In genomic region chr2:59219997-59220789, GRCm38 (mm10) we compare ENCODE assay signal across 10 mouse cellular contexts. TPM values are rescaled to one million over a fixed set of nuclear protein-coding genes. Genes with fewer than 3 reads are reported as not detected.
DNase-seq lines count a peak whose midpoint lies in the region; ATAC-seq and TF ChIP-seq lines count a peak whose summit lies in the region.
"Had no signal": no experiment of that assay in that cellular context is flagged by ENCODE, and none has a peak within 500 bp of the region (broad histone marks: within the 10 kb centered on the region; RNA-seq: fewer than 3 reads in every experiment).

No protein-coding gene starts in this region.

- 62% methylated on average over 9 of the region's 9 CpGs for WGBS in embryonic facial prominence, embryonic 15.5 days

- no peak for DNase-seq in layer of hippocampus, adult 2 months (ENCODE audit: low spot score in 2 of 2)
- DNase-seq in layer of hippocampus, adult 8-10 months (ENCODE audit: low spot score in 2 of 2) = no peak
- peak; percentile 63 for DNase-seq in kidney, postnatal 10 days
- DNase-seq in spleen, postnatal 36 days (ENCODE audit: low spot score in 2 of 2) = no peak
- DNase-seq in thymus, adult 18-20 months = no peak
- no peak for DNase-seq in spleen, postnatal 14 days (ENCODE audit: low spot score in 2 of 2)

- H3K4me1 ChIP-seq in embryonic facial prominence, embryonic 15.5 days = peaks cover 4% of the 10 kb centered on the region; the same call in 1 of the 2 replicates

- ATAC-seq in embryonic facial prominence, embryonic 15.5 days (ENCODE audit: insufficient number of reproducible peaks, low FRiP score, low TSS enrichment, low read depth) = no peak
- ATAC-seq in megakaryocyte progenitor cell, adult 5-6 weeks (replicated peaks; ENCODE audit: poor library complexity) = peak; percentile 39

- no peak for TF ChIP-seq CTCF in layer of hippocampus, adult 2 months (conservative IDR thresholded peaks at IDR 0.05)

- no peak overlapping the region for H3K4me2 ChIP-seq in embryonic facial prominence, embryonic 15.5 days (replicated peaks)
- H3K4me2 ChIP-seq: neural tube, embryonic 13.5 days had no signal

- no peaks in the 10 kb centered on the region for H3K9me3 ChIP-seq in embryonic facial prominence, embryonic 15.5 days (replicated peaks)
- H3K9me3 ChIP-seq: G1E; neural tube, embryonic 13.5 days had no signal

- no peaks in the 10 kb centered on the region for H3K36me3 ChIP-seq in embryonic facial prominence, embryonic 15.5 days
- H3K36me3 ChIP-seq: neural tube, embryonic 13.5 days had no signal

- H3K9ac ChIP-seq in embryonic facial prominence, embryonic 15.5 days = no peak overlapping the region
- H3K9ac ChIP-seq: neural tube, embryonic 13.5 days had no signal

- H3K4me3 ChIP-seq in layer of hippocampus, adult 2 months = no peak overlapping the region
- H3K4me3 ChIP-seq in embryonic facial prominence, embryonic 15.5 days (replicated peaks) = no peak overlapping the region
- H3K4me3 ChIP-seq: neural tube, embryonic 13.5 days had no signal

- H3K27me3 ChIP-seq in embryonic facial prominence, embryonic 15.5 days = no peaks in the 10 kb centered on the region
- H3K27me3 ChIP-seq: neural tube, embryonic 13.5 days had no signal

- H3K27ac ChIP-seq in layer of hippocampus, adult 2 months = 0 out of 2 replicates have a peak overlapping the region, but pooled peaks have one; percentile 2
- H3K27ac ChIP-seq in embryonic facial prominence, embryonic 15.5 days (replicated peaks) = peak overlapping the region; percentile 45; the same call in 1 of the 2 replicates
- H3K27ac ChIP-seq: neural tube, embryonic 13.5 days had no signal

RNA-seq across cellular contexts. Expression of gene Pkp4, which starts 59.5 kb away (rescaled TPM):
- 100 to 1,000 TPM; 300 to 306 TPM for total RNA-seq in layer of hippocampus, adult 2 months (2021)
- total RNA-seq in layer of hippocampus, adult 8-10 months (2022) = 100 to 1,000 TPM; 272 to 325 (median 301) TPM
- polyA plus RNA-seq in embryonic facial prominence, embryonic 15.5 days (2015; fragmentation: Nextera tagmentation; extraction: Ambion mirVana) = 26.1 and 29.2 TPM in 2 replicates
- total RNA-seq in megakaryocyte progenitor cell, adult 5-6 weeks (2015) = 12.6 and 22.2 TPM in 2 replicates
- total RNA-seq in megakaryocyte progenitor cell, adult 5-6 weeks (2017) = 14.3 and 18.8 TPM in 2 replicates

RNA-seq across cellular contexts. Expression of gene Ccdc148, which starts 59.7 kb away (rescaled TPM):
- 10 to 100 TPM; 14.7 to 15.5 TPM for total RNA-seq in layer of hippocampus, adult 2 months (2021)
- total RNA-seq in layer of hippocampus, adult 8-10 months (2022) = 10 to 100 TPM; 14.8 to 17.8 (median 16.1) TPM
- polyA plus RNA-seq in embryonic facial prominence, embryonic 15.5 days (2015; fragmentation: Nextera tagmentation; extraction: Ambion mirVana) = 1.3 and 1.6 TPM in 2 replicates
- total RNA-seq in megakaryocyte progenitor cell, adult 5-6 weeks (2015) = 0.10 and 0.15 TPM in 2 replicates
- total RNA-seq in megakaryocyte progenitor cell, adult 5-6 weeks (2017) = not detected in 2 replicates
- polyA plus RNA-seq: G1E had no signal

Comparison
In these comparisons a context has a peak if more than half of its experiments do, and no peak if none do; other contexts are left out.
1. RNA of gene Pkp4, which starts 59.5 kb away (total RNA-seq): 272 to 325 TPM in layer of hippocampus, adult 8-10 months and 300 to 306 TPM in layer of hippocampus, adult 2 months; 12.6 to 22.2 TPM in megakaryocyte progenitor cell, adult 5-6 weeks; every median in the first group is over 10 times any median in the second.
2. RNA of gene Ccdc148, which starts 59.7 kb away (total RNA-seq): 14.8 to 17.8 TPM in layer of hippocampus, adult 8-10 months and 14.7 to 15.5 TPM in layer of hippocampus, adult 2 months; 0.10 to 0.15 TPM in megakaryocyte progenitor cell, adult 5-6 weeks; every median in the first group is over 10 times any median in the second.